Mouse (Mus musculus): ENCODE results near the gene Gnl3. TPM values are rescaled to one million over a fixed set of nuclear protein-coding genes. Genes with fewer than 3 reads are reported as not detected.

Gnl3 gene
- polyA plus RNA-seq, 1 experiment from 2014 or later: 53.5 TPM

DNA sequence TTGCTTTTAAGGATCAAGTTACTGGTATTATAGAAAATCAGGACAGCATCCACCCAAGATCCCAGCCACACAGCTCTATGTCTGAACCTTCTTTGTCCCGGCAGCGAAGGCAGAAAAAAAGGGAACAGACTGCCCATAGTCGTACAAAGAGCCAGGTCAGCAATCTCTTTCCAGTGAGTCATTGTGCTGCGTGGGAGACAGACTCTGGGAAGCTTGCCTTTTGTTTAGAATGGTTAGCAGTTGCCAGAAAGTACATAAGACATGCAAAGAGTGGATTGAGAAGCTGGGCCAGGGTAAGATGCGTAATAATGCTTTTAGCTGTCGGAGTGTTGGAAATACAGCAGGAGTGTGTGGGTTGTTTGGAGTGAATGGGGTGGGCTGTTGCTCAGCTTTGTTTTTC is 44.7 kb downstream of the Gnl3 start:
- TF ChIP-seq CTCF (IDR thresholded peaks at IDR 0.05; ENCODE audit: low read depth): no peak
- H3K27ac ChIP-seq (ENCODE audit: low read depth, low read length): no peak overlapping the region

More for the DNA sequence above, 44.7 kb downstream of the Gnl3 start:
- no peak for ATAC-seq
- H3K4me2 ChIP-seq (replicated peaks; ENCODE audit: low read depth): no peak overlapping the region
- no peak overlapping the region for H3K9ac ChIP-seq (ENCODE audit: low read depth, low read length)
- no peaks in the 10 kb centered on the region for H3K4me1 ChIP-seq (replicated peaks; ENCODE audit: control insufficient read depth, insufficient read depth, low read length)
- H3K27me3 ChIP-seq (replicated peaks; ENCODE audit: control insufficient read depth, insufficient read depth, low read length): no peaks in the 10 kb centered on the region
- WGBS: 60% methylated on average over 6 of the region's 6 CpGs
- no peak overlapping the region for H3K4me3 ChIP-seq (ENCODE audit: low read depth, low read length)
- no peaks in the 10 kb centered on the region for H3K9me3 ChIP-seq (ENCODE audit: control insufficient read depth)
- H3K36me3 ChIP-seq (ENCODE audit: control insufficient read depth, insufficient read depth): peaks cover 27% of the 10 kb centered on the region

Other genes with a start within 250 kb of the Gnl3 start
- gene Tmem110, start 193.6 kb downstream of the Gnl3 start, polyA plus RNA-seq (2015; fragmentation: Nextera tagmentation; extraction: Ambion mirVana): 17.5 and 18.0 TPM in 2 replicates
- gene Mustn1, start 140.0 kb downstream of the Gnl3 start, polyA plus RNA-seq (2015; fragmentation: Nextera tagmentation; extraction: Ambion mirVana): 24.7 and 27.2 TPM in 2 replicates
- 0.16 TPM in 1 of 2 replicates, not detected in the other for gene Itih4, start 132.7 kb downstream of the Gnl3 start, polyA plus RNA-seq (2015; fragmentation: Nextera tagmentation; extraction: Ambion mirVana)
- 3.9 and 4.7 TPM in 2 replicates for gene Itih3, start 95.4 kb downstream of the Gnl3 start, polyA plus RNA-seq (2015; fragmentation: Nextera tagmentation; extraction: Ambion mirVana)
- gene Itih1, start 75.9 kb downstream of the Gnl3 start, polyA plus RNA-seq (2015; fragmentation: Nextera tagmentation; extraction: Ambion mirVana): not detected in 2 replicates
- gene Nek4, start 67.8 kb downstream of the Gnl3 start, polyA plus RNA-seq (2015; fragmentation: Nextera tagmentation; extraction: Ambion mirVana): 2.9 and 3.0 TPM in 2 replicates
- gene Glt8d1, start 17.8 kb downstream of the Gnl3 start, polyA plus RNA-seq (2015; fragmentation: Nextera tagmentation; extraction: Ambion mirVana): 18.2 and 21.6 TPM in 2 replicates
- gene Spcs1, start 17.5 kb downstream of the Gnl3 start, polyA plus RNA-seq (2015; fragmentation: Nextera tagmentation; extraction: Ambion mirVana): 434 and 465 TPM in 2 replicates
- gene Pbrm1, start within 50 bp of the Gnl3 start, polyA plus RNA-seq (2015; fragmentation: Nextera tagmentation; extraction: Ambion mirVana): 33.1 and 39.8 TPM in 2 replicates
- gene Smim4, start 109.8 kb upstream of the Gnl3 start, polyA plus RNA-seq (2015; fragmentation: Nextera tagmentation; extraction: Ambion mirVana): 127 and 132 TPM in 2 replicates
- 31.2 and 34.9 TPM in 2 replicates for gene Nt5dc2, start 111.9 kb upstream of the Gnl3 start, polyA plus RNA-seq (2015; fragmentation: Nextera tagmentation; extraction: Ambion mirVana)
- gene Stab1, start 149.5 kb upstream of the Gnl3 start, polyA plus RNA-seq (2015; fragmentation: Nextera tagmentation; extraction: Ambion mirVana): 20.6 and 23.1 TPM in 2 replicates
- gene Tnnc1, start 189.2 kb upstream of the Gnl3 start, polyA plus RNA-seq (2015; fragmentation: Nextera tagmentation; extraction: Ambion mirVana): 1.4 and 1.6 TPM in 2 replicates
- gene Nisch, start 197.8 kb upstream of the Gnl3 start, polyA plus RNA-seq (2015; fragmentation: Nextera tagmentation; extraction: Ambion mirVana): 74.1 and 78.8 TPM in 2 replicates
- gene Sema3g, start 198.7 kb upstream of the Gnl3 start, polyA plus RNA-seq (2015; fragmentation: Nextera tagmentation; extraction: Ambion mirVana): 0.61 and 0.74 TPM in 2 replicates
- gene Phf7, start 232.2 kb upstream of the Gnl3 start, polyA plus RNA-seq (2015; fragmentation: Nextera tagmentation; extraction: Ambion mirVana): 8.6 and 10.3 TPM in 2 replicates
- 20.7 and 22.4 TPM in 2 replicates for gene Bap1, start 232.3 kb upstream of the Gnl3 start, polyA plus RNA-seq (2015; fragmentation: Nextera tagmentation; extraction: Ambion mirVana)